Mouse (Mus musculus): Measurements from ENCODE around the gene Krt19. TPM values are rescaled to one million over a fixed set of nuclear protein-coding genes. Genes with fewer than 3 reads are reported as not detected.

The Krt19 gene
- polyA plus RNA-seq, 1 experiment from 2014 or later = 264 TPM

Other genes with a start within 250 kb of the Krt19 start
- gene Krtap31-1, start 240.7 kb downstream of the Krt19 start, polyA plus RNA-seq (2015; fragmentation: Nextera tagmentation; extraction: Ambion mirVana) = not detected in 2 replicates
- gene Gm11565, start 233.9 kb downstream of the Krt19 start, polyA plus RNA-seq (2015; fragmentation: Nextera tagmentation; extraction: Ambion mirVana) = not detected in 2 replicates
- not detected in 2 replicates for gene Krtap31-2, start 212.4 kb downstream of the Krt19 start, polyA plus RNA-seq (2015; fragmentation: Nextera tagmentation; extraction: Ambion mirVana)
- gene Krtap9-5, start 200.2 kb downstream of the Krt19 start, polyA plus RNA-seq (2015; fragmentation: Nextera tagmentation; extraction: Ambion mirVana) = not detected in 2 replicates
- gene Krtap29-1, start 169.6 kb downstream of the Krt19 start, polyA plus RNA-seq (2015; fragmentation: Nextera tagmentation; extraction: Ambion mirVana) = not detected in 2 replicates
- not detected in 2 replicates for gene Krtap16-1, start 162.1 kb downstream of the Krt19 start, polyA plus RNA-seq (2015; fragmentation: Nextera tagmentation; extraction: Ambion mirVana)
- gene Krtap17-1, start 154.7 kb downstream of the Krt19 start, polyA plus RNA-seq (2015; fragmentation: Nextera tagmentation; extraction: Ambion mirVana) = 1.6 and 2.3 TPM in 2 replicates
- not detected in 2 replicates for gene Krt33a, start 132.5 kb downstream of the Krt19 start, polyA plus RNA-seq (2015; fragmentation: Nextera tagmentation; extraction: Ambion mirVana)
- gene Krt33b, start 118.8 kb downstream of the Krt19 start, polyA plus RNA-seq (2015; fragmentation: Nextera tagmentation; extraction: Ambion mirVana) = not detected in 2 replicates
- 0.34 TPM in 1 of 2 replicates, not detected in the other for gene Krt34, start 107.1 kb downstream of the Krt19 start, polyA plus RNA-seq (2015; fragmentation: Nextera tagmentation; extraction: Ambion mirVana)
- gene Krt31, start 98.1 kb downstream of the Krt19 start, polyA plus RNA-seq (2015; fragmentation: Nextera tagmentation; extraction: Ambion mirVana) = 0.10 TPM in 1 of 2 replicates, not detected in the other
- gene Krt32, start 60.4 kb downstream of the Krt19 start, polyA plus RNA-seq (2015; fragmentation: Nextera tagmentation; extraction: Ambion mirVana) = not detected in 2 replicates
- not detected in 2 replicates for gene Krt35, start 52.4 kb downstream of the Krt19 start, polyA plus RNA-seq (2015; fragmentation: Nextera tagmentation; extraction: Ambion mirVana)
- 0.13 and 0.20 TPM in 2 replicates for gene Krt36, start 43.0 kb downstream of the Krt19 start, polyA plus RNA-seq (2015; fragmentation: Nextera tagmentation; extraction: Ambion mirVana)
- gene Krt13, start 27.1 kb downstream of the Krt19 start, polyA plus RNA-seq (2015; fragmentation: Nextera tagmentation; extraction: Ambion mirVana) = 4.0 and 7.4 TPM in 2 replicates
- 49.1 and 59.3 TPM in 2 replicates for gene Krt15, start 12.7 kb downstream of the Krt19 start, polyA plus RNA-seq (2015; fragmentation: Nextera tagmentation; extraction: Ambion mirVana)
- not detected in 2 replicates for gene Krt9, start 44.6 kb upstream of the Krt19 start, polyA plus RNA-seq (2015; fragmentation: Nextera tagmentation; extraction: Ambion mirVana)
- gene Krt14, start 58.9 kb upstream of the Krt19 start, polyA plus RNA-seq (2015; fragmentation: Nextera tagmentation; extraction: Ambion mirVana) = 1.2 and 2.6 TPM in 2 replicates
- not detected in 2 replicates for gene Krt16, start 100.2 kb upstream of the Krt19 start, polyA plus RNA-seq (2015; fragmentation: Nextera tagmentation; extraction: Ambion mirVana)
- 7.5 and 18.2 TPM in 2 replicates for gene Krt17, start 112.4 kb upstream of the Krt19 start, polyA plus RNA-seq (2015; fragmentation: Nextera tagmentation; extraction: Ambion mirVana)
- gene Krt42, start 121.2 kb upstream of the Krt19 start, polyA plus RNA-seq (2015; fragmentation: Nextera tagmentation; extraction: Ambion mirVana) = not detected in 2 replicates
- gene Eif1, start 171.2 kb upstream of the Krt19 start, polyA plus RNA-seq (2015; fragmentation: Nextera tagmentation; extraction: Ambion mirVana) = 1,642 and 1,646 TPM in 2 replicates
- not detected in 2 replicates for gene Gast, start 185.7 kb upstream of the Krt19 start, polyA plus RNA-seq (2015; fragmentation: Nextera tagmentation; extraction: Ambion mirVana)
- 19.8 and 20.7 TPM in 2 replicates for gene Hap1, start 207.5 kb upstream of the Krt19 start, polyA plus RNA-seq (2015; fragmentation: Nextera tagmentation; extraction: Ambion mirVana)
- 122 and 136 TPM in 2 replicates for gene Jup, start 249.1 kb upstream of the Krt19 start, polyA plus RNA-seq (2015; fragmentation: Nextera tagmentation; extraction: Ambion mirVana)